Mouse (Mus musculus) megakaryocyte-erythroid progenitor cell, adult 5-6 weeks (primary cell): ENCODE results near the gene Map3k15. TPM values are rescaled to one million over a fixed set of nuclear protein-coding genes. Genes with fewer than 3 reads are reported as not detected.

Experiments used
- ATAC-seq: replicated peaks from 2 replicates; pipeline ENCODE4 v1.8.0; 2016; ENCODE audit warnings: mild to moderate bottlenecking, inconsistent platforms; ENCODE audit not compliant: severe bottlenecking, poor library complexity, low FRiP score, low TSS enrichment
- total RNA-seq, 2 experiments: library from RNA; stranded (forward) in 1 of 2; stranded (reverse) in 1 of 2; fragments of 200-1000, 215-1000 nt in 1 of 2; fragments of >200 nt in 1 of 2; fragmentation: Nextera tagmentation in 1 of 2; gene quantifications; 2 replicates each; pipeline ENCODE4 v1.2.3; 2014 to 2017

The Map3k15 gene
- total RNA-seq, 2 experiments from 2014 or later = 0.11 to 0.33 TPM

DNA sequence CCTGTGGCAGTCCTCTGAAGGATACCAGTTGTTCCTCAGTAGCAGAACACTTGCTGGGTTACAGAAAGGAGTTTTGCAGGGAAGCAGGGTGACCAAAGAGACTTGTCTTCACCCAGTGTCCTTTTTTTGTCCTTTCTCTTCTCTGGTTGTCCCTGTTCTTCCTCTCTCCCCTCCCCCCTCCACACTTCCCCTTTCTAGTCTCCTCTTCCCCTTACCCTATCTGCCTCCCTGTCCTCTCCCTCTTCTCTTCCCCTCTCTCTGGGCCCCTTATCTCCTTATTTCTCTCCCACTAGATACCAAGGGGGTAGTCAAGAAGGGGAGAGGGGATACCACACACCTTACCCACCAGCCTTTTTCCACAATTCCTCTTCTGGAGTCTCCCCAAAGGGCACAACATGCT lies 127.8 kb downstream of the Map3k15 start:
- ATAC-seq = no peak

DNA sequence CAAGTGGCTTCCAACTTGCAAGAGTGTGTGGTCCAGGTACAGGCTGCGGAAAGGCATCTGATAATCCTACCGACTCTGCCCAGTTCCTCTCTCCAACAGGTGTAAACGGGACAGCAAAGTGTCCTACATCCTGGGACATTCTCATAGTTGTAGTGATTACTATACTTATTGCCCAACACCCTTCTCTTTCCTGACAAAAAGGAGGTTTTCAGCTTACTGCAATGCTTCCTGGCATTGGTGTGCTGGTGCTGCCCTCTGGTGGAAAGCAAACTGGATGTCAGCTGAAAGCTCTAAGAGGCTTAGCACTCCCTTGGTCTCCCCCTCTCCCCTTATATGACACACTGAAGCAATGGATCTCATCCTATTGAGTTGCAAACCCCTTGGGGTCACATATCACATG lies 128.4 kb downstream of the Map3k15 start:
- peak; percentile 74 for ATAC-seq

DNA sequence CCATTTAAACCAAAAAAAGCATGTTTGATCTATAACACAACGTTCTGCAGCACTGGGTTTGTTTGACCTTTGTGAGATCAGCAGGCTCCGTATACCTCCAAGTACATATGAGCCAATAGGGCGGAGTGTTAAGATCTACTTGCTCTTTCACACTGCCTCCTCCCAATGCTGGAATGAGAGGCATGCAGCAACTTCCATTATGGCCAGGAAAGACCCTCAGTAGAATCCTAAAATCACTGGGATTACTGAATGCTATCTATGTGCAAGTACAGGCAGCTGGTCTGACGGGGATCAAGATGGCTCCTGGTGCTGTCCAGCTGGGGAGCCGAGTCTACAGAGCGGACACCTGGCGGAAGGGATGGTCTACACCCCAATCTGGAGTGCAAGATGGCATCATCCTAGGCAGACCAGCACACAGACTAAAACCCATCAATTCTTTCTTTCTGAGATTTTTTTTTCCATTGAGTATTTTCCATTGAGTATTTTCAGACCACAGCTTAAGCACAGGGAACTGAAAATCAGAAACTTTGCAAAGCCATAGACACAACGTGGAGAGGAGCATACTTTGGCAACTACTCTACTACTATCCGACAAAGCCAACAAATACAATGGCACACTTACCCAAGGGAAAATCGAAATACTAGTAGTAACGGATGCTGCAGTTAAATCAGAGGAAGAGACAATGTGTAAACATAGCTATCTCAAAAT lies 146.1 kb downstream of the Map3k15 start:
- ATAC-seq = no peak

DNA sequence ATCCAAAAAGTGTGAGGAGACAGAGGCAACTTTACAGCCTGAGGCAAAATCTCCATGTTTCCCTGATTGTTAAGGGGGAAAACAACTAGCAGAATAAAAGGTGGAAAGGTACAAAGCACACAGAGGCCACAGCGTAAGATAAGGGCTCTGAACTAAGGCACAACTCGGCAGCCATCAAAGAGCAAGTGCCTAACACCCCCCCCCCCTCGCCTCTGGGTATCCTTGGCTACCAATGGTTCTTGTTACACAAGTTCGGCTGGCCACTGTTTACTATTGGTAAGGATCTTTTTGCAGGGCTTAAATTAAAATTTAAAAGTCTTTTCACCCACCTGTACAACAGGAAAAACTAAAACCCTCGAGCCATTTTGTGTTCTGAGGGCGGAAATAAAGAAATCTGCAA lies 147.5 kb downstream of the Map3k15 start:
- no peak for ATAC-seq

DNA sequence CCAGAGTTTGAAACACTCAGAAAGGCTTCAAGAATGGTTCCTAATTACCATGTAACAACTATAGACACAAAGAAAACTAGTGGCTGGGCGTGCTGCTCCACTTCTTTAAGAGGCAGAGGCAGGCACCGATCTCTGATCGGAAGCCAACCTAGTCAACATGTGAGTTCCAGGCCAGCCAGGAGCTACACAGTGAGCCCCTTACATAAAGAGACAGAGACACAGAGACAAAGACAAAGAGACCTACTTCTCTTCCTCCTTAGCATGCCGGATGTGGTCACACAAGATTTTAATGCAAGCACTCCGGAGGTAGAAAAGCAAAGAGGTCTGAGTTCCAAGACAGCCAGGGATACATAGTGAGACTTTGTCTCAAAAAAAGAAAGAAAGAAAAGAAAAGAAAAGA lies 147.9 kb downstream of the Map3k15 start:
- no peak for ATAC-seq

DNA sequence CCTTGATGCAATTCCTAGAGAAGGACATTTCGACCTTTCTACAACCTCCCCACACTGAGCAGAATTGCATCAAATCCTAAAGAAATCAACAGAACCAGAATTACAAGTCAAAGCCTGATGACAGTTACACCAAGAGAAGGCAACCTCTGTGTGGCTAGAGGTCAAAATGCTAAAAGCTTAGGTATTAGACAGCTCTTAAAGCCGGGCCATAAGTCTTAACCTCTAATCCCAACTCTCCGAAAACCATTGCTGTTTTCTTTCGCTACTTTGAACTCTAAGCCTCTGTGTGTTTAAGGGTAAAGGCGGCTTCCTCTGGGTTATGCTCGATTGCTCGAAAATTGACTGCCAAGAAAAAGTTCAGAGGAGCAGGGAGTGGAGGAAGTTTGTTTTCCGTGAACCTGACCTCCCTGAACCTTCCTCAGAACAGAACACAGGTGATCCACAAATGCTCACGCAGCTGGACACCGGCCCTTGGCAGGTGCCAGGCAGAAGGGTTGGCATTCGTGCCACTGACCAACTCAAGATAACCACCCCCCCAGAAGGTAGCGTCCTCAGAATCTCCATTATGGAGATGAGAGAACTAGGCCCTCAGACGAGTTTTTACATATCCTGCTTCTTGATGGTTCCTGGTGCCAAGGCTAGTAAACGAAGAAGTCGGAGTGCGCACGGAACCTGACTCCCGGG lies 149.1 kb downstream of the Map3k15 start:
- ATAC-seq = no peak; the same call in 1 of the 2 replicates

DNA sequence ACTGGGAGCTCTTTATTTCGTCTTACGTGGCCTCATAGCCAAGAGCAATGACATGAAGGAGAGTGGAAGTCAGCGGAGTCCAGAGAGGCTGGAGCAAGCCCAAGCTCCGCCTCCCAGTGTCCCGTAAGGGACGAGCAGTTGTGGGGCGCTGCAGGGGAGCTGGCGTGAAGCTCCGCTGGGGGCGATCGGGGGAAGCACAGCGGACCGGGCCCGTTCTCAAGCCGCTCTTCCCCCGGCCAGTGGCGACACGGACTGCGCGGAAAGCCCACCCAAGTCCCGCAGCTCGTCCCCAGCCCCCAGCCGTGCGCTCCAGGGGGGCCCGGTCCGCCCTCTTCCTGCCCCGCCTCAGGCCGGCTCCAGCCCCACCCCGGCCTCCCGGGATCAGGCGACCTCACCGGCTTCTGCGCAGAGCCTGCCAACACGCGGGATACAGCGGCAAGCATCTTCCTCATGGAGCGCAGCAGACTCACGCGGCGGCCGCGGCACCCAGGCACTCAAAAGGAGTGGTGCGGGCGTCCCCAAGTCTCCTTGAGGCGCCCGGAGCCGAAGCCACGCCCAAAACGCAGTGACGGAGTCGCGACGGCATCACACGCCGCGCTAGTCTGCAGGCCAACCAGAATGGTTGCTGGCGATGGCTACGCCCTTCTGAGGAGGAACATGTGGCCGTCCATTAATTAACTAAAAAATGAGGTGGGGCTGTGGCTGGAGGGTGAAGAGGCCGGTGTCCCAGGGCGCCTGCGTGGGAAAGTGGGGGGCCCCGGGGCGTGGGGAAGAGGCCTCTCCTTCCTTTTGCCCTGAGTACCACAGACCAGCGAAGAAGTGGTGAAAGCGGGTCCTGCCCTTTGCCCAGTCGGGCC lies 149.9 kb downstream of the Map3k15 start, which contains the start of gene Pdha1:
TSS of gene Pdha1 (minus strand) at position 553 of the 857 bp plus-strand sequence.
- ATAC-seq = peak; percentile 97

DNA sequence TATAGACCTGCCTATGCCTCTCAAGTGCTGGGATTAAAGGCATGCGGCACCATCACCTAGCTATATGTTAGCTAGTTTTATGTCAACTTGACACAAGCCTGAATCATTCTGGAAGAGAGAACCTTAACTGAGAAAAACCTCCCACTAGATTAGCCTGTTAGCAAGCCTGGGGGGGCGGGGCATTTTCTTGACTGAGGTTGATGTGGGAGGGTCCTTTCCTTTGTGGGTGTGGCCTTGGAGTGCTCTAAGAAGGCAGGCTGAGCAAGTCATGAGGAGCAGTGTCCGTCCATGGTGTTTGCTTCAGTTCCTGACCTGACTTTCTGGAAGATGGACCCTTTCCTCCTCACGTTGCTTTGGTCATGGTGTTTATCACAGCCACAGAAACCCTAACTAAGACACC lies 158.6 kb downstream of the Map3k15 start:
- peak; percentile 44; the same call in 1 of the 2 replicates for ATAC-seq

DNA sequence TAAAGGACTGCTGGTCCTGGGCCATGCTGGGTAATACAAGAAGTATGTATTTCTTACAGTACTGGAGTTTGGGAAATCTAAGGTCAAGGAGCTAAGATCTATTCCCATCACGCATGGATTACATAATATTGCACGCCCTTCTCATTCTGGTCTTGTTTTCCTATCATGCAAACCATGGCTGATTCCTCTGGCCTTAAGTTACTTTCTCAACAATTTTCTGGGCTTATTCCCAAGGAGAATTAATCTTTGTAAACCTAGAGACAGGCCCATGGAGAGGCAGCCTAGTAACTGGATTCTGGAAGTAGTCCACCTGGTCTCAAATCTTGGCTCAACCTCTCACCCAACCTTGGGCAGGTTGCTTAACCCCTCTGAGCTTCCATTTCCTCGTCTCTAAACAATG lies 159.2 kb downstream of the Map3k15 start:
- ATAC-seq = no peak

DNA sequence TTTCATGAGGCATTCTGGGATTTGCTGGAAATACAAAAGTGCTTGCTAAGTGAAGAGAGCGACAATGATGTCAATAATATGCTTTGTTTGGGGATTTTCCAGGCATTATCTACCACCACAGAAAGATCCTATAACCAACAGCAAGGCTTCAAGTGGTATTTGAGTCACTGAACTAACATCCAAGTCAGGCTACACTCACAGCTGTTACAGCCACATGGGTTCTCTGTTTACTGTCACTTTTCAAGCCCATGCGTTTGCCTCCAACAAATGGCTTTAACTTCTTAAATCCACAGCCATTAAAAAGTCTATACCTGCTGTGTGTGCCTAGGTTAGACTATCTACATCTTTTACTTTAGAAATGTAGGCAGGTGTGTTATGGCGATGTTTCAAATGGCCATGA lies 160.6 kb downstream of the Map3k15 start:
- ATAC-seq = no peak

DNA sequence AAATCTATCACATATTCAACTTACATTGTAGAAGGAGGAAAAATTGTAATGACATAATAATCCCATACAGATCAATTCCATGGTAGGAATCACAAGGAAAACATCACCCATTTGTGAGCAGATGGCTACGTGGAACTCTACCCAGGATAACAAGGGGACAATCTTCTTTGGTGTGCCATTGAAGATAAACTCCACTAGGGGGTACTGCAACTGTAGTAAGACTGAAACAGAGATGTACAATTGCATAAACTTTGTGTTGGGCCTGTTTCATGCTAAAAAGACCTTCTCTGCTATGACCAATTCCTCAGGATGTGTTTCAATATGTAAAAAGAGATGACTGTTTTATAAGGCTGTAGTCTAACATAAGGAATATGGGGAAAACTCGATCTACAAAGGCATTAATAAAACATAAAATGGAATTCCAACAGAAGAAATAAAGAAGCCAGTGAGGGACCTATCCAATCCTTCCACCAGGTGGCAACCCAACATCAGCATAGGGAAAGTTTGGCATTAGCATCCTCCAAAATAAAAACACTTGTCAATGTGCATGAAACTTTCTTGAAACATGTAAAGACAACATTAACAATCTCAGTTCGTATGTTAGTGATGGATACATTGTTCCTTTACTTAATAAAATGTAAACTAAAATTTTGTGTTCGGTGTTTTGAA lies 165.0 kb downstream of the Map3k15 start:
- ATAC-seq = peak; percentile 77; the same call in 1 of the 2 replicates

DNA sequence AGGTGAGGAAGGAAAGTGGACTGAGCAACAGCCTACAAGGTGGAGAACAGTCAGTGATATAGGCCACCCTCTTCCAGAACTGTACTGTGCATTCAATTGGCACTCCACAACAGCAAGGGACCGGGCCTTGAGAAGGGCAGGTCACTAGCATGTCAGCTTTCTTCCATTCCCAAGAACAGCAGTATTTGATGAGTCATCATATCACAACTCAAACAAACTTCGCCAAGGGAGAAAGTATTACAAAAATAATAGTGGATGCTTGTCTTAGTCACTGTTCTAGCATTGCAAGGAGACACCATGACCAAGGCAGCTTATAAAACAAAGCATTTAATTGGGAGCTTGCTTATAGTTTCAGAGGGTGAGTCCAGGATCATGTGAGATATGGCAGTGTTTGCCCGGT lies 176.0 kb downstream of the Map3k15 start:
- ATAC-seq = no peak

DNA sequence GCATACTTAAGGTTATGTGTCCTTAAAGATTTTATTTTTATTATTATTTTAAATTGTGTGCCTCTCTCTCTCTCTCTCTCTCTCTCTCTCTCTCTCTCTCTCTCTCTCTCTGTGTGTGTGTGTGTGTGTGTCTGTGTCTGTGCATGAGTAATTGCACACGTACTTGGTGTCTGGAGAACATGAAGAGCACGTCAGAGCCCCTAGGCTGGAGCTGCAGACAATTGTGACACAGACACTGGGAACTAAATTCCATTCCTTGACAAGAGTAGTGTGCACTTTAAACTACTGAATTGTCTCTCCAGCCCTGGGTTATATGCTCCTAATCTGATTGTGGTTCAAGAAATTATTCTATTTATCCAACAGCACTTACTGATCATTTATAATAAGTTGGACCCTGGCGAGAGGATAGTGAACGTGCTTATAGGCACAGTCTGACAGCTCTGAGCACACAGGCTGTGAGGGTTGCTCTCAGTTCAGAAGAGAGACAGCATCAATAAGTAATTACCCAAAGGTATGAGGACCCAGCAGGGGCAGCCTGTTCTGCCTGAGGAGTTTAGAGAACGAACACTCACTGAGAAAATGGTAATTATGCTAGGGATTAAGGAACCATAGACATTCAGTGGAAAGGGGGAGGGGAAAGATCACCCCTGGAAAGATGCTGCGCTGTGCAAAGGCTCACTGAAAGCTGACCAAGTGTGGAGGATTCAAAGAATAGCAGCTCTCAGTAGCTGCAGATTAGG lies 178.2 kb downstream of the Map3k15 start:
- ATAC-seq = no peak

DNA sequence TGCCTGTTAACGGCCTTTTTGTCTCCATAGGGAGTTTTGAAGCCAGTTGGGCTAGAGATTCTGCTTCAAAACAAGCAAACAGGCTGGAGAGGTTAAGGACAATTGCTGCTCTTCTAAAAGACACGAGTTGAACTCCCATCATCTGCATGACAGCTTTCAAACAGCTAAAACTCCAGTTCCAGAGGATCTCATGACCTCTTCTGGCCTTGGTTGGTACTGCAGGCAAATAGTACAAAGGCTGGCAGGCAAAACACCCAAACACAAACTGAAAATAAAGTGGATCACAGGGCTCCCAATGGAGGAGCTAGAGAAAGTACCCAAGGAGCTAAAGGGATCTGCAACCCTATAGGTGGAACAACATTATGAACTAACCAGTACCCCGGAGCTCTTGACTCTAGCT lies 181.9 kb downstream of the Map3k15 start:
- ATAC-seq = peak; percentile 86

Other genes starting within 250 kb of the Map3k15 start
- 107 and 126 TPM in 2 replicates for gene Pdha1, start 150.0 kb downstream of the Map3k15 start, total RNA-seq (2014; fragmentation: Nextera tagmentation)
- 166 and 222 TPM in 2 replicates for gene Pdha1, start 150.0 kb downstream of the Map3k15 start, total RNA-seq (2017)